8 mouse cellular contexts compared by ENCODE assay signal in genomic region chr2:148875335-148875811, GRCm38 (mm10). TPM values are rescaled to one million over a fixed set of nuclear protein-coding genes. Genes with fewer than 3 reads are reported as not detected.
DNase-seq lines count a peak whose midpoint lies in the region; ATAC-seq lines count a peak whose summit lies in the region.

Gene Cst3, minus strand, starts transcription at chr2:148875692.

- H3K9me3 ChIP-seq in intestine, embryonic 14.5 days (ENCODE audit: control insufficient read depth, low read length), result no peaks in the 10 kb centered on the region

- H3K27me3 ChIP-seq in intestine, embryonic 14.5 days (replicated peaks; ENCODE audit: control insufficient read depth, insufficient read depth, low read length), result no peaks in the 10 kb centered on the region

- peak within 1 kb of the TSS; percentile 96 for H3K4me3 ChIP-seq in intestine, embryonic 14.5 days (ENCODE audit: low read depth, low read length)

- intact Hi-C loops in left cerebral cortex, postnatal 14 days (cut with DNase I), result loop anchor here (2.0 kb wide), 1 partner anchor 23 kb away; no protein-coding TSS in a partner anchor

- DNase-seq in adipocyte (ENCODE audit: low spot score), result peak; percentile 97
- peak; percentile 92 for DNase-seq in embryo, embryonic 10.5 days (ENCODE audit: low spot score)
- DNase-seq in gastrocnemius, postnatal 25 days, result peak; percentile 97
- peak; percentile 94 for DNase-seq in intestine, embryonic 14.5 days (ENCODE audit: low spot score)
- DNase-seq in left cerebral cortex, postnatal 14 days (ENCODE audit: low spot score in 2 of 2), result peak; percentile 92 to 93
- DNase-seq in mesoderm, embryonic 11.5 days (ENCODE audit: low read depth, low spot score), result peak; percentile 86
- peak; percentile 84 to 90 for DNase-seq in right cerebral cortex, postnatal 36 days (ENCODE audit: low spot score in 2 of 2)
- DNase-seq in yolk sac, embryonic 10.5 days (ENCODE audit: low spot score), result peak; percentile 94

- peak; percentile 96 for ATAC-seq in intestine, embryonic 14.5 days (replicated peaks; ENCODE audit: low FRiP score, low TSS enrichment, low read depth)

- H3K4me1 ChIP-seq in intestine, embryonic 14.5 days (replicated peaks; ENCODE audit: control insufficient read depth, insufficient read depth, low read length), result peaks cover 41% of the 10 kb centered on the region

- peak within 1 kb of the TSS; percentile 80 for H3K4me2 ChIP-seq in intestine, embryonic 14.5 days (ENCODE audit: low read length)

- peak within 1 kb of the TSS; percentile 86 for H3K27ac ChIP-seq in intestine, embryonic 14.5 days (ENCODE audit: low read depth)

- WGBS in intestine, embryonic 14.5 days, result 0% methylated on average over 19 of the region's 19 CpGs

- H3K9ac ChIP-seq in intestine, embryonic 14.5 days (ENCODE audit: low read length), result peak within 1 kb of the TSS; percentile 87

- peaks cover 18% of the 10 kb centered on the region for H3K36me3 ChIP-seq in intestine, embryonic 14.5 days (ENCODE audit: control insufficient read depth, insufficient read depth, low read length)

RNA-seq across cellular contexts. Expression of gene Cst3, which starts in this region (rescaled TPM):
- total RNA-seq in gastrocnemius, postnatal 25 days (2021), result 100 to 1,000 TPM; 540 to 563 TPM
- 404 and 423 TPM in 2 replicates for polyA plus RNA-seq in intestine, embryonic 14.5 days (2014; fragmentation: Nextera tagmentation; extraction: Ambion mirVana)
- 1,000 to 10,000 TPM; 1,971 to 2,132 TPM for total RNA-seq in left cerebral cortex, postnatal 14 days (2021)

Comparison
In these comparisons a context has a peak if more than half of its experiments do, and no peak if none do; other contexts are left out.
1. Peak in every context shown above with its lines: DNase-seq, ATAC-seq, H3K4me3 ChIP-seq and H3K27ac ChIP-seq.